Mouse (Mus musculus): ENCODE results near the gene Aldh3b2.
"Not testable (repeated sequence)": the region's sequence is repeated elsewhere in the genome, so short reads cannot be mapped to it uniquely, and the experiment has no call there.

Gene Aldh3b2

DNA sequence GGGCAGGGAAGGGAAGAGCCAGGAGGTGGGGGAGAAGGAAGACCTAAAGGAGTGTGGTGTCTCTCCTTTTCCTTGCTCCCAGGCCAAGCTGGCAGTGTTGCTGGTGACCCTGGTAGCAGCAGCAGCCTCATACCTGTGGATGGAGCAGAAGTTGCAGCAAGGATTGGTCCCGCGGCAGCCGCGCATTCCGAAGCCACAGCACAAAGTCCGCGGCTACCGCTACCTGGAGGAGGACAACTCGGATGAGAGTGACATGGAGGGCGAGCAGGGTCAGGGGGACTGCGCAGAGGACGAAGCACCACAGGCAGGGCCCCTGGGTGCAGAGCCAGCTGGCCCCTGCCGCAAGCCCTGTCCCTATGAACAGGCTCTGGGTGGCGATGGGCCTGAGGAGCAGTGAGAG lies 23.6 kb upstream of the Aldh3b2 start:
- no peak for DNase-seq

DNA sequence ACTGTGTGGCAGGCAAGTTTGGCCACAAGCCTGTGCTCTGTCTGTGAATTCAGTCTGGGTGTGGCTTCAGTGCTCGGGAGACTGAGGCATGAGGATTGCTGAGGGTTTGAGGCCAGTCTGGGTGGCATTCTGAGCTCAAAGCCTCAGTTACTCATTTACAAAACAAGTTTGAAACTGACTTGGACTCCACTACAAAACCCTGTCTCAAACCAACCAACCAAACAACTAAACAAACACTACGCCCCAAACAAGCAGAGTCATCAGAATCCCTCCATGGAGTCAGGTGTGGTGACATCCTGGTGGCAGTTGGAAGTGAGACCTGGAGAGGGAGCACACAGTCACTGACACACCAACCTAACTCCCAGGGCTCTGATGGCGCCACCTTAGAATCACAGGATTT lies 21.8 kb upstream of the Aldh3b2 start:
- no peak for DNase-seq

DNA sequence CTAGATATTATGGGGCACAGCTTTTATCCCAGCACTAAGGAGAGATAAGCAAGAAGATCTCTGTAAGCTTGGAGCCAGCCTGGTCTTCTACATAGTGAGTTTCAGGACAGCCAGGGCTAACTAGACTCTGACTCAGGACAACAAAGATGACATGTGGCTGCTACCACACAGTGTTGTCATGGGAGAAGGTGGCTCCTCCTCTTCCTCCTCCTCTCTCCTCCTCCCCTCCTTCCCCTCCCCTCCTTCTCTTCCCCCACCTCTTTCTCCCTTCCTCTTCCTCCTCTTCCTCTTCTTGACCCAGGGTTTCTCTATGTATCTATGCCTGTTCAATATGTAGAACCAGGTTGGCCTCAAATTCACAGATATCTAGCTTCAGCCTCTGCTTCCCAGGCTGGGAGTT lies 20.7 kb upstream of the Aldh3b2 start:
- DNase-seq, result no peak

DNA sequence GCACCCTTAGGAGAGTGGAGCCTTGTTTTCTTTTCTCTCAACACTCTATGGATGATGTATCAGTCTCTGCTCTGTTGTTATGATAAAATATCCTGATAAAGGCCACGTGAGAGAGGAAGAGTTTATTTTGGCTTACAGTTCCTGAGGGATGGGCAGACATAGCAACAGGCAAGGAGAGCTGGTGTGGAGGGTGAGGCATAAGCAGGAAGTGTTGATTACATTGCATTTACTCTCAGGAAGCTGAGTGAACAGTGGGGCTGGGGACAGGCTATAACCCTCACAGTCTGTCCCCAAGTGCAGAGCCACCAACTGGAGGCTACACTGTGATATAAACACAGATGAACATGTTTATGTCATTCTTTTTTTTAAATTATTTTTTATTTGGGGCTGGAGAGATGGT lies 20.0 kb upstream of the Aldh3b2 start:
- DNase-seq, result no peak

DNA sequence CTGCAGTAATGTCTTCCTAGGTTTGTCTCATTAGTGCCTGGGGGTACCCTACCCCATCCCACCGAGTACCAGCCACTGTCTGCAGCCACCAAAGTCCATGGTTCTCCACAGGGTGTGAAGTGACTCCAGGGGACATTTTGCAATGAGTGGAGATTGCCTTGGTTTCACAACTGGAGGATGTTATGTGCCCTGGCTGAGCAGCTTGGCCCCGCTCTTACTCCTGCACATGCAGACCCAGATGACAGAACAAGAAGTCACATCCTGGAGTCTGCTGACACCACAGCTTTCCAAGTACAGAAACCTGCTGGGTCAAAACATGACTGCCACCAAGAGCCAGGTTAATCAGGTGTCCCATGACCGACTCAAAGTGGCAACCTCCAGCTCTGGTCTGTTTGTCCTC lies 17.1 kb upstream of the Aldh3b2 start:
- DNase-seq, result no peak

DNA sequence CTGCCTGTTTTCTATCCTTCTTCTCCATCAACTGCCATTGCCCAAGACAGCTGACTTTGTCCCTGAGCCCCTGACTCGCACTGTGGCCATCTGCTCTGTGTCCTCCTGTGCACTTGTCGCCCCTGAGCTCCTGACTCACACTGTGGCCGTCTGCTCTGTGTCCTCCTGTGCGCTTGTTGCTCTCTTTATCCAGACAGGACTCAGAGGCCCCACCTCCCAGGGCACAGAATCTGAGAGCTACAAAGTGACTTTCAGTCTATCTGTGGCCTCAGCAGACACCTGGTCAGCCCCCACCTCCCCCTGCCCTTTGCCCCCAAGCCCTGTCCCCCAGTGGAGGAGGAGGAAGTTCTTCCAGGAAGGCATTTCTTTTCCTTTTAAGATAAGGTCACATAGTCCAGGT lies 16.3 kb upstream of the Aldh3b2 start:
- no peak for DNase-seq

DNA sequence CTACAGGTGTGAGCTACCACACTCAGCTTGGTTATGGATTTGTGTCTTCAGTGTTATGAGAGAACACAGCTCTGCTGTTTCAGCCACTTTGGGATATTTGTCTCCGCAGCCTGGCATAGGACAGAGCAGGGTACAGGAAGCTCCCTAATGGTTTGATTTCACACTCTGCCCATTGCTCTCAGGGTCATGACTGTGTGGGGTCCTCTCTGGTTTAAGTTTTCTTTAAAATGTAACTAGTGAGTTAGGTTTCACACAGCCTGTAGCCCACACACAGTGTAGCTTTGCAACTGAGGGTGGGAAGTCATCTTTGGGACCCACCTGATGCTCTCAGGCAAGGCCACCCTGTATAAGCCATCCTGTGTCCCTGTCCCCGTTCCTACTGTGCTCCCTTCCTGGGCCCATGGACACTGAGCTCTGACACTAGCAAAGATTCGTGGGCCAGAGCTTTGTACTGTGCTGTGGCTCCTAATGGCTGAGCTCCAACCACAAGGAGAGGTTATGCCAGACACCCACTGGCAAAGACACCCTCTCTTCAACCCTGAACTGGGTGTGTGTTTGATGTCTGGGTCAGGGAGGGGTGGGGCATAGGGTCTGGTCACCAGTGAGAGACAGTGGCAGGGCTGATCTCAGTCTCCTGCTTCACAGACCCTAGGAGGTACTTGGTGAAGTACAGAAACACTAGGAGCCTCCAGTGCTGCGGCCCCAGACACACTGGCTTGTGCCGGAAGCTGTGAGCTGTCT lies 14.7 kb upstream of the Aldh3b2 start:
- not testable (repeated sequence) for DNase-seq

DNA sequence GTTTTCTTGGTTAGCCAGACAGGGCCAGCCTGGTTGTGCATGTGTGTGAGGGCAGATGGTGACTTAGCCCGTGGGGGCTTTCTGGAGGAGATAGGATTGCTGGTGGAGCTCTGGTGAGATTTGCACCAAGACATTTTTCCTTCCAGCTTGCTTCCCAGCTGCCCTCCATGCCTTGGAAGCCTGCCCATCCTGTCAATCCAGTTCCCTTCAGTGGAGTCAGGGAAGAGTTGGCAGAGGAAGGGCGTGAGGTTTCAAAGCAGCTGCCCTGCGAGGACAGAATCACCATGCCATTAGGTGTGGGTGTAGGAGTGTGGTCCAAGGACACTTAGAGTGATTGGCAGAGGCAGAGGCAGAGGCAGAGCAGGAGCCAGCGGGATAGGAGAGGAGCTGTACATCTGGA lies 13.7 kb upstream of the Aldh3b2 start, which contains the start of gene Aldh3b3:
Aldh3b3 (plus strand) TSS at position 176 of the 400 bp plus-strand sequence.
- no peak for DNase-seq

DNA sequence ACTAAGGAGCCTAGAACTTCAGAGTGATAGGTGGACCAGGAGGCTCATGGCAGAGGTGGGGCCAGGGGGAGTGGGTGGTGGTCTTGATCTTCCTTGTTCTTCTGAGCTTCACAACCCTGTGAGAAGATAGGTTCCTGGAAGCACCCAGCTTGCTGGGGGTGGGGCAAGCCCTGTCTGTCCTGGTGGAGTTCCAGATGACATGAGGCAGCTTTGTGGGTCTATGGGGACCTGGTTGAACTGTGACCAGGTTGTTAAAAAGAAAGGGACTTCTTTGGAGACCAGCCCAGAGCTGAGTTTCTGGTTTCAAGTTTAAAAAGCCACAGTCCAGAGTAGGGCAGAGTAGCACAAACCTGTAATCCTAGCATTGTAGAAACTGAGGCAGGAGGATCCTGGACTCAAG lies 13.1 kb upstream of the Aldh3b2 start:
- no peak for DNase-seq

DNA sequence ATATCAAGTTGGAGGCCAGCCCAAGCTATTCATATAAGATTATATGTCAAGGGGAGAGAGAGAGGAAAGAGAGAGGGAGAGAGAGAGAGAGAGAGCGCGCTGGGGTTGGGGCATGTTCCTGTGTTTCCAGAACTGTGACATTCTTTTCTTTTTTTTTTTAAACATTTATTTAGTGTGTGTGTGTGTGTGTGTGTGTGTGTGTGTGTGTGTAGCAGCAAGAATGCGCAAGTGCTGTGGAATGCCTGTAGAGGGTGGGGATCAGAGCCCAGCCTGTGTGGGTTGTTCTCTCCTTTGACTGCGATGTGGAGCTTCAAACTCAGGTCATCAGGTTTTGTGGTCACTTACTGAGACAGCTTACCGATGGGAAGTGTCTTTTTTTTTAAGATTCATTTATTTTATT lies 11.9 kb upstream of the Aldh3b2 start:
- no peak for DNase-seq

DNA sequence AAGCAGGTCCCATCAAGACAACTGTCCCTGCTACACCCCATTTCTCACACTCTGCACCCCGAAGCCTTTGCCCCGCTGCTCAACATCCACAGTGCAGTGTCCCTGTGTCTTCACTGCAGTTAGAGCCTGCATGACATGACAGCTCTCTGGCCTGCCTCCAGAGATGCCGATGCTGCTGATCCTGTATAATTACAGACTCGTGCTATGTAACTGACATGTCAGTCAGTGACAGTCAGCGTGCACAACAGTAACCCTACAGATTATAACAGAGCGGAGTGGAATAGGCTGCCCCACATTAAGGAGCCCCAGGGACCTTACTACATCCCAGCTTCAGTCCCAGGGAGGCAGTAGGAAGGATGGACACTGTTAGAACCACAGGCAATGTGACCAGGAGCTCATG lies 10.3 kb upstream of the Aldh3b2 start:
- DNase-seq, result not testable (repeated sequence)

DNA sequence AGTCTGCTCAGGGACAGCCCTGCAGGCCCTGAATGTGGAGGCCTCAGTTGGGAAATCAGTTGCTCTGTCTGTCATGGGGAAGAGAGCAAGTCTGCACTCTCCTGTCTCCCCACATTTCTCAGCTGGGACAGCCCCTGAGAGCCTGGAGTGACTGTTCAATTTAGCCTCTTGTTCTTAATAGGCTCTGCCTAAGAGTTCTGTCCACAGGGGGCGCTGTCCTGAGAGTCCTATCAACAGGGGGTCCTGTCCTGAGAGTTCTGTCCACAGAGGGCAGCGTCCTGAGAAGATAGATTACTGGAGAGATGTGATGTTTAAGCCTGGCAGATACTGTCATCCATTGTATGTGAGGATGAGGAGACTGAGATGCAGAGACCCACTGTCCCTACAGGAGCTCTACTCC lies 9.7 kb upstream of the Aldh3b2 start:
- no peak for DNase-seq

DNA sequence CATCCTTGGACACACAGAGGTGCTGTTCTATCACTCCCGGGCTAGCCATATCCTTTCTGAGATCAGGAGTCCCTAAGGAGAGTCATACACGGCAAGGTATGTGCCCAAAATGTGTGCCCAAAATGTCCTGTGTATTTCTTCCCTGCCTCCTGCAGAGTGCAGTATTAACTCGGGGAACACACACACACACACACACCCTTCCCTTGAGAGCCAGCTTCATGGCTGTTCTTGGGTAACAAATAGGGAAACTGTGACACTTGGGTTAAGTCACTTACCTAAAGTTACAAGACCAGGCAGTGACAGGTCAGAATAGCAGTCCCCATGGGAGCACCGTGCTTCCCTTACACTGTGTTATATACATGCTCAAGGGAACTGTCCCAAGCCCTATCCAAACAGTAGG lies 8.1 kb upstream of the Aldh3b2 start:
- no peak for DNase-seq

DNA sequence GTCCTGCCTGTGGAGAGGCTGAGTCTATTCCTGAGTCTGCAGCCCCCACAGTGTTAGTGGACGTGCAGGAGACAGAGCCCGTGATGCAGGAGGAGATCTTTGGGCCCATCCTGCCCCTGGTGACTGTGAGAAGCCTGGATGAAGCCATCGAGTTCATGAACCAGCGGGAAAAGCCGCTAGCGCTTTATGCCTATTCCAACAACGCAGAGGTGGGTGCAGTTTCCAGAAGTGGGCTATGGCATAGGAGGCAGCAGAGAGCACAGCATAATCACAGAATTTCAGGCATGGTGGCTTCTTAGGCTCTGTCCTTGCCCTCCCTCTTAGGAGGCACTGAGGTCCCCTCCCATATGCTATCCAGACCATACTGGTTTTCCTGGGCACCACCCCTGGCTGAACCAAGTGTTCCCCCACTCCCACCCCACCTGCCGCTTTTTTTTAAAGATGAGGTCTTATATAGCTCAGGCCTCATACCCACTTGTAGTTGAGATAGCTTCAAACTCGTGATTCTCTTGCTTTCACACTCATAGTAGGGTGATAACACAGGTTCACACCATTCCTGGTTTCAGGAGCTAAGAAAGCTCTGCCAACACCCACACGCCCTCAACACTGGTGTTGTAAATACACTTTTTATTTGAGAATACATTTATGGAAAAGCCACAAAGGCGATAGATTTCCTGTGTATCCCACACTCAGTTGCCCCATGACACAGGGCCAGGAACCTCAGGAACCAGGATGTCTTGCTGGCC lies 5.6 kb upstream of the Aldh3b2 start:
- DNase-seq, result no peak

DNA sequence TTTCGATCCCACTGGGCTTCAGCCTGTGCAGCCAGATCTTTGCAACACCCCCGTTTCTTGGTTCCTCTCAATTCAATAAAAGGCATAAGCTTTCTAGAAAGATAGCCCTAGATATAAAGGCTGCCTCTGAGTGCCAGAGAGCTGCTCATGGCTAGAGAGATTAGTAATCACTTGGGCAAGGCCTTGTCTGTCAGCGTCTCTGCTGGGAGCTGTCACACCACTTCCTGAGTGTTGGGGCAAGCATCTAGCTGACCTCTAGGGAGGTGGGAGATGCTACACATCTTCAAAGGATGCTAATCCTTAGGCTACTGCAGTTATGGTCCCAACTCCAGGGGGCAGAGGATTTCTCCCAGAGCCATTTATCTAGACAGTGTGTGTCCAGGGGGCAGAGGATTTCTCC lies 4.9 kb upstream of the Aldh3b2 start:
- no peak for DNase-seq

DNA sequence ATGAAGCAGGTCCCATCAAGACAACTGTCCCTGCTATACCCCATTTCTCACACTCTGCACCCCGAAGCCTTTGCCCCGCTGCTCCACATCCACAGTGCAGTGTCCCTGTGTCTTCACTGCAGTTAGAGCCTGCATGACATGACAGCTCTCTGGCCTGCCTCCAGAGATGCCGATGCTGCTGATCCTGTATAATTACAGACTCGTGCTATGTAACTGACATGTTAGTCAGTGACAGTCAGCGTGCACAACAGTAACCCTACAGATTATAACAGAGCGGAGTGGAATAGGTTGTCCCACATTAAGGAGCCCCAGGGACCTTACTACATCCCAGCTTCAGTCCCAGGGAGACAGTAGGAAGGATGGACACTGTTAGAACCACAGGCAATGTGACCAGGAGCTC lies 2.5 kb downstream of the Aldh3b2 start:
- DNase-seq, result not testable (repeated sequence)

DNA sequence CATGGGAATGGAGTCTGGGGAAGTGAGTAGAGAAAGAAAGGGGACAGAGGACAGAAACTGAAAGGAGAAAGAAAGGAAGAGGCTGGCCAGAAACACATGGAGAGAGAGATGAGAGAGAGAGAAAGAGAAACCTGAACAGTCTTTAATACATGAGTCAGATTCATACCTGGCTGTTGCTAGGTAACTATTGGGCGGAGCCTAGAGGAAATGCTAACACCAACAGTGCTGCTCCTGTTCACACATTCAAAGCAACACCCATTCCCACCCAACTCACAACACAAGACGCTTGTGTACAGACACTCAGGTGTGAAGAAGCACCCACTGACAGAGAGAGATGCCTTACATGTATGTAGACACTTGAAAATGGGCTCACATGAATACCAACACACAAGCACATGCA lies 3.7 kb downstream of the Aldh3b2 start:
- DNase-seq, result no peak

DNA sequence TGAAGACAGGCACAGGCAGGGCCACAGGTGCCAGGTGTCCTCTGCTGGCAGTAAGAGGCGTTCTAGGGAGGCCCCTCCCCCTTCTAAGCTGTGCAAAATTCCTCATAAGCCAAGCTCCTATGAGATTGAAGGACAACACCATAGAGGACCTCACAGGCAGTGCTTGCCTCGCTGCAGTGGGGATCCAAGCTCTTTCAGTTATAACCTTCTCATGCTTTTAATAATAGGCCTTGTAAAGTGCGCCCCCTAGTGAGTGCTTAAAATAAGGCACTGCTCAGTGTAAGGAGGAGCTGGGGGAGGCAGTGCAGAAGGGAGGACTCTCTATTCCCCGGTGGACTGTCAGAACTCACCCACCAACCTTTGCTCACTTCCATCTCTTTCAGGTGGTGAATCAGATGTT lies 8.2 kb downstream of the Aldh3b2 start:
- DNase-seq, result peak; percentile 37 to 73

DNA sequence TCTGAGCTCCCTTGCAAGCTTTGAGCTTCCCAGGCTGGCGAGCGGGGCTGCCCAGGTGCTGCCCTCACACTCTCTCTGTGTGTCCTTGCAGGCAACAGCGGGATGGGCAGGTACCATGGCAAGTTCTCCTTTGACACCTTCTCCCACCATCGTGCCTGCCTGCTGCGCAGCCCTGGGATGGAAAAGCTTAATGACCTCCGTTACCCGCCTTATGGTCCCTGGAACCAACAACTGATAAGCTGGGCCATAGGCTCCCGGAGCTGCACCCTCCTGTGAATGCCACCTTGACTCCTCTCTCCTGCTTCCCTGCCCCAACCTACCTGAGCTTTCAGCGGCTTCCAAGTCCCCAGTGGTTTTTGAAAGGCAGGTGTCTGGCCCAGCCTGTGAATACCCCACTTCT lies 8.8 kb downstream of the Aldh3b2 start:
- DNase-seq, result no peak

DNA sequence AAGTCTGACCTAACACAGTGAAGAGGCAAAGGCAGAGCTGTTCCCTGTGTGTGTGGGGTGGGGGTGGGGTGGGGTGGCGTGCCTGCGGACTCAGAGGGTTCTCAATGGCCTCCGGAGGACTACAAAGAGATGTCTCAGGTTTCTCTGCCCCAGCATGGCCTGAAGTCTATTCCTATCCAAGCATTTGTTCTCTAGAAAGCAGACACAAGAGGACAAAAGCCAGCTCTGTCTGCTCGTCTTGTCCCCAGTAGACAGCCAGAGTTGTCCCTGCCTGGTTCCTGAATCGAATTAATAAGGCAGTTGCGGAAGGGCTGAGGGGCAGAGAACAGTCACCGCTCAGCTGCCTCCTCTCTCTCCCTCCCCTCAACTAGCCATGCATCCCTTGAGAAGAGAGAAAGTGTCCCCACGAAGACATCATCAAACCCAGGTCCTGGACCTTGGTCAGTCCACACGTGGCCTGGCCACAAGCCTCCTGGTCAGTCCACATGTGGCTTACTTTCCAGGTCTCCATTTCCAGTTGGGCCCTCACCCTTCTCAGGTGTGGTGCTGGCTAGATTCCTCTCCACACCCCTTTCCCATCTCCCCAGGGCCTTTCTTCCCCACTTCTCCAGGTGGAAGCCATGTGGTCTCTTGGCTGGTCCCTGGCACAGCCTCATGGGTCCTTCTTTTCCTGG lies 11.5 kb downstream of the Aldh3b2 start:
- DNase-seq, result no peak

DNA sequence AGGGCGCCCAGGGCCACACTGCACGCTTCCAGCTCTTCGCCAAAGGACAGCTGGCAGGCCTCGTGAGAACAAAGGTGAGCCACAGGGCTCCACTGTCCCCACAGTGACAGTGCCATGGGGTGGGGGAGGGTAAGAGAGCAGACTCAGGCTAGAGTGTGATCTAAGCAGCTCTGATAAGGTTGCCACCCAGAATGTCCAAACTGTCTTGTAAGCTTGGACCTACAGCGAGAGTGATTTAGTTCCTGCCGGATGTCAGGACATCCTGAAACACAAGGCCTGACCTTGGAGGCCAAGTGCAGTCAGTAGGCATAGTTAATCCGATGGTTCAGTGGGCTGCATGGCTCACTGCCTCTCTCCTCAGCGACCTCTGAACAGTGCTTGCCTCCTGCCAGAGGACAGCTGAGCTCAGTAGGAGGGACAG lies 13.1 kb downstream of the Aldh3b2 start:
- no peak for DNase-seq

DNA sequence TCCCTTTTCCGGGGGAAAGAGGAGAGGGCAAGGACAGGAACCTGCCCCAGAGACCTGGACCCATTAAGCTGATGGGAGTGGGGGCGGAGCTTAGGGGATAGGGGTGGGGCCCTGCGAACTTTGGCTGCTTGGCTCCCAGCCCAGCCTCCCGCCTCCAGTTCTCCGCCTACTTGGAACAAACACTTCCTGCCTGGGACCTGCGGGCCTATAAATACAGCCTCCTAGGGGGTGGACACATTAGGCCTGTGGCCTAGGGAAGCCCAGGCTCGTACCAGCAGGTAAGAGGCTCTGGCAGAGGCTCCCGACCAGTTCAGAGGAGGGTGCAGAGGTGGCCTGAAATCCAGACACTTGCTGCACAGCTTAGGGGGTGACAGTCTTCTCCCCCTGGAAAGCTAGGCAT lies 14.2 kb downstream of the Aldh3b2 start, which contains the start of gene Acy3:
Acy3 (plus strand) TSS at position 237 of the 400 bp plus-strand sequence.
- peak in 1 of 2 experiments; percentile 18 for DNase-seq

DNA sequence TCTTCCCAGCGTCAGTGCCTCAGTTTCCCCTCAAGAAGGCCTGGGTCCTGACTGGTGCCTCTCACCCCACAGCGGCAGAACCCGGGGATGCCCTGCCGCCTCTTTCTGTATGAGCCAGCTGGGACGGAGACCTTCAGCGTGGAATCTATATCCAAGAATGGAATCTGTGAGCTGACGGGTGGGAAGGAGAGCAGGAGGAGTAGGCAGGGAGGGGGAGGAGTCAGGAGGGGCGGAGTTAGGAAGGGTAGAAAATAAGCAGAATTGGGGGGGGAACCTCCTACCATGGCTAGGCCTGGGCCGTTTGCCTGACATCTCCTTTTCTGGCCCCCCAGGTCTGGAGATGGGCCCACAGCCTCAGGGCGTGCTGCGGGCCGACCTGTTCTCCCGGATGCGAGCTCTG lies 15.9 kb downstream of the Aldh3b2 start:
- DNase-seq, result no peak

DNA sequence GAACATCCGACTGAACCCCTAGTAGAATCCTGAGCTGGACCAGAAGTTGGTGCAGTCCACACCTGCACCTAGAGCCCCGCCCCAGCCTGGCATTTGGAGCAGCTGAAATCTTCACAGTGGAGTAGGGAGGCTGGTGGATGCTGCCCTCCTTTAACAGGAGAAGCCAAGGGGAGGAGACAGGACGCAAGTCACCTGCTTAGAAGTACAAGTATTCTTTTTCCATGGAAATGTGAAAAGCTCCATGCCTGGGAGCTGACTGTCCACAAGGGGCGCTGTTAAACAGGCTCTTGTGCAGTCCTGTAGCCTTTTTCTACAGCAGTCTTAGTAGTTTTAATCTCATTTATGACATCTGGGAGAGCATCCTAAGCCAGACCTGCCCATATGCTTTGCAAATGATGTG lies 16.6 kb downstream of the Aldh3b2 start:
- no peak for DNase-seq
